Mouse (Mus musculus): ENCODE measurements at regions not wholly inside any gene's neighbourhood (a gene's known extent, or its start where the extent isn't known, plus 50 kb on each side); places are given as distances from the start of the nearest gene placed in this dataset.

DNA sequence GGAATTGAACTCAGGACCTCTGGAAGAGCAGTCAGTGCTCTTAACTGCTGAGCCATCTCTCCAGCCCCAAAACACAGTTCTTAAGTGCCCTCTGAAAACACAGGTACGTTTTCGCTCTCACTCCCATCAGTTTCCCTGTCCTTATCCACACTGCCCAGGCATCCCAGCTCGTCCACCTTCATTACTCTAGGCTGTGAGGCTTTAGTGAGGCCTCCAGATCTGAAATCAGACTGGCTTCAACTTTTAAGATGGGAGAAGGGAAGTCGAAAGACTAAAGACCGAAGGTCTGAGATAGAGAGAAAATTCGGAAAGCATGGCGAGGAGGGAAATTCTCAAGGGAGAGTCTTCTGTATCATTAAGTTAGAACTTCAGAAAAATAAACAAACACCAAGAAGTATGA lies 54.8 kb upstream of the Tet2 start:
- no peak for ATAC-seq

GRCm38 (mm10) chr3:133600447-133601220 lies 55.7 kb upstream of the Tet2 start:
- no peak for ATAC-seq

- ATAC-seq = no peak
Observed at GRCm38 (mm10) chr3:133605460-133605859, 60.5 kb upstream of the Tet2 start.

- ATAC-seq = no peak
Observed at GRCm38 (mm10) chr3:133608845-133609261, 63.9 kb upstream of the Tet2 start.

DNA sequence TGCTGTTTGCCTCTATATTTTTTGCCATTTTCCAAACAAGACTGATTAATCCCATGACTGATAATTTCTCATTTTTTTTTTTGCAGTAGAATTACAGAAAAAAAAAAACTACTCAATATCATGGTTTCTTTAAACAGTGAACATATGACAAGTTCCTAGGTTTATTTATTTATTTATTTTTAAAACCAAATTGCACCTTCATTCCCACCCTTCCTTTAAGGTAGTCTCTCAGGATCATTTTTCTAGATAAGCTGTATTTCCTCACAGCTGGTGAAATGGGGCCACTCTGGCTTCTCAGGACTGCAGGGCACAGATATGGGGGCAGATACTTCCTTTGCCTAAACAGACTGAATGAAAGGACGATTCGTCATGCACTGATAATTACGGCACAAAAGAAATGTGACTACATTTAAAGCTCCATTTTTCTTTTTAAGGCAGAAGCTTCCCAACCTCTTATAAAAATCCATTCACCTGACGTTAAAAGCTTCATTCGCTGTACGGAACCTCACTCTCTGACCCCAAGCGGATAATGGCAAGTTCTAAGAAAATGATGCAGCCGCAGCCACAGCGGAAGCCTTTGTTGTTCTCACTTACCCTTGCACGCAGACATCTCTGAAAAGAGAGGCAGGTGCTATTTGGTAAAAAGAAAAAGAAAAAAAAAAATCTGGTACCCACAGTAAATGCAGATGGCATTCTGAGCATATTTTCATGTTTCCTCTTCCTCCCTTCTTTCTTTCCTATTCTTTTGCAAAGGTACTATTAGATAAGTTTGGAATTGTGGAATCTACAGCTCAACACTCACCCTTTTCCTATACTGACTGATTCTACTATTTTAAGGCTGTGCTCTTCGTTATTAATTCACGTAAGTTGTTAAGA lies 69.1 kb upstream of the Tet2 start:
- ATAC-seq = peak; percentile 93

DNA sequence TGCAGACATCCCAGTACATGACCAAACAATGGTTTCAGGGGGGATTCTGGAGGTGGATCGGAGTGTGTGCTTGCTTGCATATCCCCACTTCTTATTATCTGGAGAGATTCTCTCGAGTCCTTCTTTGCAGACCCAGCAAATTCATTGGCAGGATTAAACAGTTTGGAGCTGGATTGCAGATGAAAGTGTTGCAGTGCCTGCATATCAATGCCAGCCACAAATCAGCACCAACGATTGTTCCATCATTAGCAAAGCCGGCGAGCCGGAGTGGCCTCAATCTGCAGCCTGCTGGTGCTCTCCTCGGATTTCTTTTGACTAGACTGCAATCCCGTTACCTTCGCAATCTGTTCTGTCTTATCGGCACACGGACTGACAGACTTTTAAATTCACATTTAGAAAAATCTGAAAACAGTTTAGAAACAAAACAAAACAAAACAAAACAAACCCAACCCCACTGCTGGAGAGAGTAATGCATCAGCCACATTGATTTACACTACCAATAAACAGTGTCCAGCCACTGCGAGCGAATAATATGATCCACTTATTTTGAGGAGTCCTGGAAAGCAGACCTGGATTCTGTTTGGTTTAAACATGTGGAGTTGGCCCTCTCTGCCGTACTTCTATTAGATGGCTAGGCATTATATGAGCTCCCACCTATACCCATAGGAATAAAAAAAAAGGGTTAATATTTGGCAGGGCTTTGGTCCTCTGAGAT lies 69.9 kb upstream of the Tet2 start:
- ATAC-seq = no peak

DNA sequence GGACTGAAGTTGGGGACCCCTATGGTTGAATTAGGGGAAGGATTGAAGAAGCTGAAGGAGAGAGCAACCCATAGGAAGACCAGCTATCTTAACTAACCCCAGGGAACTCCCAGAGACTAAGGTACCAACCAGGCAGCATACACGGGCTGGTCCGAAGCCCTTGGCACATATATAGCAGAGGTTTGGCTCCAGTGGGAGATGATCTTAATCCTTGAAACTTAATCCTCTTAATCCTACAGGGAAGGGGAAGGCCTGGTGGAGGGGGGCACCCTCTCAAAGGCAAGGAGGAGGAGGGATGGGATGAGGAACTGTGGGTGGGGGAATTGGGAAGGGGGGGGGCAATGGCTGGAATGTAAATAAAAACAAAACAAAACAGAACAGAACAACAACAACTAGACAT lies 72.1 kb upstream of the Tet2 start:
- no peak for ATAC-seq

DNA sequence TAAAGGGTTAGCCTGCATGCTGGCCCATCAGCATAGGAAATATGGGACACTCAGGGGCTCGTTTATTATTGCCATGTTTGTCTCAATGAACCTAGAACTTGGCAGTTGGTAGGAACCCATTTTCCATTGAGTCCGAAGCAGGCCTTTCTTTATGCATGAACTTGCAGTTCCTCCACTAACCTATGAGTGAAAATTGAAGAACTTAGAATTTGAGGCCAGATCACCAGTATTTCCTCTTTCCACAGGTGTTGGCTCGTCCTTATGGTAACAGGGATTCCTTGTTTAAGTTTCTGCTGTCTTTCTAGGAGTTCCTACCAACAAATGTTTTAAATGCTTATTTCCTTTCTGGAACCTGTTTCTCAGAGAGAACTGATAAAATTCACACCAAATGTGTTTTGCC lies 73.6 kb upstream of the Tet2 start:
- ATAC-seq = no peak

- ATAC-seq = peak; percentile 51
Observed at GRCm38 (mm10) chr3:133623201-133623744, 78.3 kb upstream of the Tet2 start.

DNA sequence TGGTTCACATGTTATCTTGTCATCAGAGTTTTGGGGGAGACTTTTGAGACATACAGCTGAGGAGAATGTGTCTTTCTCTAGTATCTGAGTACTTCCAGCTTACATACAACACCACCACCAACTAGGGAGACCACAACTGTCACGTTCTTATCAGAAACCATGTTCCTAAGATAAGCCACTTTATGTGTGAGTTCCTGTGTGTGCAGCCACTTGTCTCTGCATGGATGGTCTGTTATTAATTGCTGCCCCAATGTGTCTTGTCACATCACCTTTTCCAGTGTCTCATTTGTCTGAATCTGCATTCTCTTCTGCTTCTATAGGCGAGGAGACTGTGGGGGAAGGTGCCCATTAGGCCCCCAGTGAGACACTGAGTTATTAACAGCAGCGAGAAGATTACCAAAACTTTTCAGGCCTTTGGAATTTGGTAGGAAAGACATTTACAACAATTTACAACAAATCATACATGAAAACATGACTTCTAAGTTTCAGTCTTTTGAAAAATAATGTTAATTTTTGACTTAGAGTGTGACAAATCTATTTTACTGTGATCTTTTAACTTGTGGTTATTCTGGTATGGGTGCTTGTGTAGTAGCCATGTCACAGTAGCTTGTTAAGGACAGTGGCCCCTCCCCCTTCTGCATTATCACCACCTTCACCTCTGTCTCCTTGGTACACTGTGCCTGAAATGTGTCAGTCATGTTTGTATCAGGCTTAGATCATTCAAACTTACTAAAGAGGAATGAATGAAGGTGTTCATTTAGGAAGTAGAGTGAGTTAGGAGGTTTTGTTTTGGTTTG lies 79.3 kb upstream of the Tet2 start:
- ATAC-seq = no peak

GRCm38 (mm10) chr3:133625046-133625445 lies 80.1 kb upstream of the Tet2 start:
- ATAC-seq = no peak

- peak; percentile 66 for ATAC-seq
Observed at GRCm38 (mm10) chr3:133626442-133626841, 81.5 kb upstream of the Tet2 start.

DNA sequence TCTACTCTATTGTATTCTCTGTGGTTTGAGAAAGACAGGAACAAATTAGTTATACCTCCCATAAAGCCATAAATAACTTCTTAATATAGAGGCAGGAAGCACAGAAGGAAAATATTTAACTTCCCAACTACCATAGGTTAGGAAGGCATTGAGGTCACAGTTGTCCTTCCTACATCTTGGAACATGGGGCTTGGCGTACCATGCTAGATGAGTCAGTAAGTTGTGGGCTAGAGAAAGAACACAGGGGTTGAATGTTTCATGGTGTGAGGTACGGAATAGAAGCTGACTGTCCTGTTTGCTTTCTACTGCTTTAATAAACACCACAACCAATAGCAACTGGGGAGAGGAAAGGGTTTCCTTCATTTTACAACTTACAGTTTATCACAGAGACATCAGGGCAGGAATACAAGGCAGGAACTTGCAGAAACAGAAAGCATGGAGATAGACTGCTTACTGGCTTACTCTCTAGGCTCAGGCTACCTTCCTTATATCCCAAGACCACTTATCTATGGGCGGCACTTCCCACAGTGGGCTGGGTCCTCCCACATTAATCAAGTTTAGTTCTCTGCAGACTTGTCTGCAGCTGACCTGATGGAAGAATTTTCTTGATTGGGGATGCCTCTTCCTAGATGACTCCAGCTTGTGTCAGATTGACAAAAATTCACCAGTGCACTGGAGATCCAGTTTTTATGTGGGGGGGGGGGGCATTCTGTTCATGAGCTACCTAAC lies 82.3 kb upstream of the Tet2 start:
- ATAC-seq = no peak

DNA sequence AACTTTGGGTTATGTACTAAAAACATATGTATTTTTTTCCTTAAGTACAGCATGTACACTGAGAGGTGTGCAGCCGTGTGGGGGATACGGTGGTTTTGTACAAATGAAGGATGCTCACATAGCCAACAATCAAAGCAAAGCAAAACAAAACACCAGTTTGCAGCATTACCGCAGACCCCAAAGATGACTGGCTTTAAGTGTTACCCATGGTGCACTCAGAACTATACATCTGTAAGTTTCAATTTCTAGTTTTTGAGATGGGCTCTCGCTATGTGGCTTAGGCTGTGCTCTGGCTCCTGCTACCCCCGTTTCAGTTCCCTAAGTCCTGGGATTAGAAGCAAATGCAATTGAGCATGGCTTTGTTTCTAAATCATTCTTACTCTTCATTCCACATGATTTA lies 89.4 kb upstream of the Tet2 start:
- ATAC-seq = no peak

DNA sequence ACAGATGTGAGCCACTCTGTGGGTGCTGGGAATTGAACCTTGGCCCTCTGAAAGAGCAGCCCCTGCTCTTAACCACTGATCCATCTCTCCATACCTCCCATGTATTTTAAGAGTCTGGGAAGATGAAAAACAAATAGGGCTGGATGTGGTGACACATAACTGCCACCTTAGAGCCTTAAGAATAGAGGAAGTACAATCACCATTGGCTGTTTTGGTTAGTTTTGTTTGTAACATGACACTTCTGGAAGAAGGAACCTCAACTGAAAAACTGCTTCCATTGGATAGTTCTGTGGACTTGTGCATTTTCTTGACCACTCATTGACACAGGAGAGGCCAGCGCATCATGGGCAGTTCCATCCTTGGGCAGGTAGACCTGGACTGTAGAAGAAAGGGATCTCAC lies 100.7 kb upstream of the Tet2 start:
- ATAC-seq = no peak

DNA sequence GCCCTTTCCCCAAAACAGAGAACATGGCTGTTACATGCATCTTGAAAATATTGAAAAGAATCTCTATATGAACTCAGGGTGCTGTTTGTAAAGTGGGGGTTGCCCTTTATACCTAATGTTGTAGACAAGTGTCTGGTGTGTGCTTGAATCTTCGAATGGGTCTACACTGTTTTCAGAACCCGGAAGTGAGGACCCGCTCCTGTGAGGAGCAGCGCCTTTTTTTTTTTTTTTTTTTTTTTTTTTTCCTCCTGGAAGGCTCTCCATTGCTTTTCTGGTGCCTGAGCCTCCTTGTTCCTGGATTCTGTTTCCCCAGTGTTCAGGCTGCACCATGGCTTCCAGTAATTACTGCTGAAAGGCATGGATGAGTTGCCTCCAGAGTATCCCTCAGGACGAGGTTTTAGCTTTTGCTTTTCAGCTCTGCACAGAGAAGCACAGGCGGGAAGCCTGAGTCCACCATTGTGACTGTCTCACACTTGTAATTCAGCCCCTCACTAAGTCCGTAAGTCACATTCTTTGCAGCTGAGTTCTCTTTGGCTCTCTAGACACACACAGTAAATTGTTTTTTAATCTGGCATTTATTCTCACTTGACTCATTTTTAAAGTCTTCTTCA lies 101.6 kb upstream of the Tet2 start:
- no peak for ATAC-seq

- no peak for ATAC-seq
Observed at GRCm38 (mm10) chr3:133650025-133650424, 105.1 kb upstream of the Tet2 start.

DNA sequence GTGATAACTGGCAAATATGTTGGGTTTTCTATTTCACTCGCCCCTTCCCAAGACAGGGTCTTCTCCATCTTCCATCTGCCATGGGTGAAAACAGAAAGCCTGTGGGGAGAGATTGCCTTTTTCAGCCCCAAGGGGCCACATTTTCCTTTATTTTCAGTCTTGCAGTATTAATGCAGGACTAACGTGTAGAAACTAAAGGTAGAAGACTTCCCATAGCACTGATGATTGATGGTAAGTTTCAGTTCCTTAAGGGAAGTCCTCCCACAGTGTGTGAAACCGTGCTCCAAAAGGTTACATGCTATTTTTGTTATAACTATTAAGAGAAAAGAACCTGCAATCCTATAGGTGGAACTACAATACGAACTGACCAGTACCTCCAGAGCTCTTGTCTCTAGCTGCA lies 107.1 kb upstream of the Tet2 start:
- no peak for ATAC-seq

DNA sequence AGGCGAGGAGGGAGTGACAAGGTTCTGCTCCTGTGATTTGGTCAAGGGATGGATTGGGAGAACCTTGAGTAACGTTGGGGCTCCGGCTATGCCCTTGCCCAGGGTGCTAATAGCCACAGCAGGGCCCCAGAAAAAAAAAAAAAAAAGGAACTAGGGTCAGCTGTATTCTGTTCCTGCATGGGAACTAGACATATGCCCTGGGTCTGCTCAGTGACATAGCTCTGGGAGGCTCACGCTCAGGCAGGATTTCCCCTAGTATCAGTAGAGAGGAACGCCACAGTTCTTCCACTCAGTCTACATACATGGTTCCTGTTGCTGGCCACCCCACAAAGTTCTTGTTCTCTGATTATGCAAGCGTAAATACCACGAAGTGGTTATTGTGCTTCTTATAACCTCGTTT lies 114.8 kb upstream of the Tet2 start:
- no peak for ATAC-seq

- no peak for ATAC-seq
Observed at GRCm38 (mm10) chr3:133661303-133661702, 116.4 kb upstream of the Tet2 start.

DNA sequence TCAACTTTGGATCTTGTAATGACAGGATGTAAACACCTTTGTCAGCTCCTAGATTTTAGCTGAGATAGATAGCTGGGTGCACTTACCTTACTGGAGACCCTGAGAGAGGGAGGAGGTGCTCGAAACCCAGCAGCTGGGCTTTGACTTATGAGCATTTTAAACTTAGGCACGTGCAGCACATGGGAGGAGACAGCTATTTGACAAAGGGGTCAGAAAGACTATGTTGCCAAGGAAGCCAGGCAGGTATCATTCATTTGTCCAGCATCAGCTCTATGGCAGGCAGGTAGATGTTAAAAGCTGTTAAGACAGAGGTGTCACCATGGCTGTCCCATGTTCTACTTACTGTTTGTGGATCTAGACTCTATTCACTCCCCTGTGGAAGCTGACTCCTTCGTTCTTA lies 120.0 kb upstream of the Tet2 start:
- no peak for ATAC-seq

All from inflammation-experienced regulatory T-cells, adult 6 months (primary cell).